Mouse (Mus musculus): ENCODE measurements around the gene Ube2v1. TPM values are rescaled to one million over a fixed set of nuclear protein-coding genes. Genes with fewer than 3 reads are reported as not detected.
"Not testable (repeated sequence)": the region's sequence is repeated elsewhere in the genome, so short reads cannot be mapped to it uniquely, and the experiment has no call there.

Ube2v1 gene
- polyA plus RNA-seq, 1 experiment from 2014 or later, result 299 TPM

DNA sequence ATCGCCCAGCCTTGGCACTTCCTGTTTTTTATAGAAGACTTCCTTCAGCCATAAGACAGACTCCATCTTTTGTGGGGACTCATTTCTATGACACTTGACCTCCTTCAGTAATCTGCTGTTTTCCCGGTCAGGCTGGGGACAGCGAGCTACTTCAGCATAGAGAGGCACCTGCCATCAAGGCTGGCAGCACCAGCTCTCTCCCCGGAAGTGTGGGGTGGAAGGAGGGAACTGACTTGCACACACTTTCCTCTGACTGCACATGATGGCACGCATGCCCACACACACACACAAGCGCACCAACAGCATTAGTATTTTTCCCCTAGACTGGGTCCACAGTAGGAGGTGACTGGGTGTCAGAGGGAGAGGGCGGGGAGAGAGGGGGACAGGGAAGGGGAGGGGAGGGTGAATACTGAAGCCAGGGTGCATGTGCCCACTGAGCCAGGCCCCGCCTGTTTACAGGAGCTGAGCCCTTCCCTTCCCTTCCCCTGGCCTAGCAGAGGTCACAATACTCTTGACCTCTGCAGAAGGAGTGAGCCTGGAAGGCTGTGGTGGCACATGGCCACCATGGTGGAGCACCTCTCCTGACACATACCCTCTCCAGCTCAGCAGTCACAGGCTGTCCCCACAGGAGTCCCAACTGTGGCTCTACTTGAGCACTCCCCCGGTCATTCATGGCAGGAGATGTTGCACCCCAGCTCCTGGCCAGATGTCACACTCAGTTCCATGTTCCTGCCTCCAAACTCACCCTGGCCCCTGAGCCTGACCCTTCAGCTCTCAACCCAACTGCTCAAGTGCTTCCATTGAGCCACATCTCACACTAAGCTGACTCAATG, 10.4 kb downstream of the Ube2v1 start:
- WGBS, result 82% methylated on average over 9 of the region's 9 CpGs
- Histone ChIP-seq H3K36me3 (ENCODE audit: control insufficient read depth, insufficient read depth, low read length) (peaks cover 11% of the 10 kb centered on the region), H3K4me3 (replicated peaks; ENCODE audit: low read depth, low read length) (no peak overlapping the region), H3K27me3 (ENCODE audit: control insufficient read depth, insufficient read depth, low read length) (no peaks in the 10 kb centered on the region), H3K9me3 (ENCODE audit: control insufficient read depth, low read length) (no peaks in the 10 kb centered on the region), H3K4me2 (ENCODE audit: low read length) (no peak overlapping the region), H3K27ac (replicated peaks; ENCODE audit: low read depth, low read length) (no peak overlapping the region), H3K4me1 (ENCODE audit: control insufficient read depth, insufficient read depth, low read length) (0 out of 2 replicates have a peak, but pooled peaks cover 6% of the 10 kb centered on the region), H3K9ac (replicated peaks; ENCODE audit: low read length) (no peak overlapping the region)
- ATAC-seq (ENCODE audit: low FRiP score, low TSS enrichment) (no peak), DNase-seq (no peak)

DNA sequence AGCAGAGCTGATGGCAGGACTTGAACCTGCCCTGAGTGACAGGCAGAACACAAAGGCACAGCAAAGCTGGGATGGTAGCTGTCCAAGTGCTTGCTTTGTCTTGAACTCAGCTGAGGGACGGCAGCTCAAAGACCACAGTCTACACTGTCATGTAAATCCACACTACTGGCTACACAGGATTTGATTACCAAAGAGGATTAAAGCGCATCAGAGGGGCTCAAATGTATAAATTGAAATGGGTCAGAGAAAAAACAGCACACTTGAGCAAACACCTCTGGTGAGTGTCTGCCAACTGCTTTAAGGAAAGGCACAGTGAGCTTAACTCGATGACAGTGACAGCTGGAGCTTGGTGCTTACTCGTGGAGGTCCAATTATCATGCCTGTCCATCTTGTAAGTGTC, 14.4 kb downstream of the Ube2v1 start:
- Histone ChIP-seq H3K4me2 (ENCODE audit: low read length) (no peak overlapping the region), H3K9ac (replicated peaks; ENCODE audit: low read length) (no peak overlapping the region), H3K4me3 (replicated peaks; ENCODE audit: low read depth, low read length) (no peak overlapping the region), H3K36me3 (ENCODE audit: control insufficient read depth, insufficient read depth, low read length) (peaks cover 40% of the 10 kb centered on the region), H3K27ac (replicated peaks; ENCODE audit: low read depth, low read length) (peak overlapping the region; percentile 26; the same call in 1 of the 2 replicates), H3K4me1 (ENCODE audit: control insufficient read depth, insufficient read depth, low read length) (0 out of 2 replicates have a peak, but pooled peaks cover 6% of the 10 kb centered on the region), H3K27me3 (ENCODE audit: control insufficient read depth, insufficient read depth, low read length) (no peaks in the 10 kb centered on the region), H3K9me3 (ENCODE audit: control insufficient read depth, low read length) (no peaks in the 10 kb centered on the region)
- no peak for DNase-seq
- no peak for ATAC-seq (ENCODE audit: low FRiP score, low TSS enrichment)
- 16% methylated on average over 4 of the region's 4 CpGs for WGBS

DNA sequence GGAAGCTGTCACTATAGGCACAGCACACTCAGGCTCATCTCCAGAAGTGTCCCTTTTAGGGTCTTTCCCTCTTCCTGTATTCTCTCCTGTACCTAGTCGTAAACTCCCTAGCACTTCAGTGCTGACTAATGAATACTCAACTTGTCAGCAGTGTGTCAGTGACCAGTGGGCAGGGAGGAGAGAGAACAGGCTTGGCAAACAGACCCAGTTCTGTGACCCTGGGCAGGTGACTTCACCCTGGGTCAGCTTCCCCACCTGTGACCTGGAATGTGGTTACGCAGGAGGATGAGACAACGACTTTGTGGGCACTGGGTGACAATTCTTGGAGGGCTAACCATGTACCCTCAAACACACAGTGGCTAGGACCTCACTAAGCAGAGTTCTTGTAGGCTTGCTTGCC, 14.9 kb downstream of the Ube2v1 start:
- Histone ChIP-seq H3K27me3 (ENCODE audit: control insufficient read depth, insufficient read depth, low read length) (no peaks in the 10 kb centered on the region), H3K4me1 (ENCODE audit: control insufficient read depth, insufficient read depth, low read length) (0 out of 2 replicates have a peak, but pooled peaks cover 6% of the 10 kb centered on the region), H3K27ac (replicated peaks; ENCODE audit: low read depth, low read length) (peak overlapping the region; percentile 26; the same call in 1 of the 2 replicates), H3K4me3 (replicated peaks; ENCODE audit: low read depth, low read length) (no peak overlapping the region), H3K9me3 (ENCODE audit: control insufficient read depth, low read length) (no peaks in the 10 kb centered on the region), H3K4me2 (ENCODE audit: low read length) (no peak overlapping the region), H3K9ac (replicated peaks; ENCODE audit: low read length) (no peak overlapping the region), H3K36me3 (ENCODE audit: control insufficient read depth, insufficient read depth, low read length) (peaks cover 41% of the 10 kb centered on the region)
- 97% methylated on average over 3 of the region's 3 CpGs for WGBS
- no peak for ATAC-seq (ENCODE audit: low FRiP score, low TSS enrichment)
- no peak for DNase-seq

DNA sequence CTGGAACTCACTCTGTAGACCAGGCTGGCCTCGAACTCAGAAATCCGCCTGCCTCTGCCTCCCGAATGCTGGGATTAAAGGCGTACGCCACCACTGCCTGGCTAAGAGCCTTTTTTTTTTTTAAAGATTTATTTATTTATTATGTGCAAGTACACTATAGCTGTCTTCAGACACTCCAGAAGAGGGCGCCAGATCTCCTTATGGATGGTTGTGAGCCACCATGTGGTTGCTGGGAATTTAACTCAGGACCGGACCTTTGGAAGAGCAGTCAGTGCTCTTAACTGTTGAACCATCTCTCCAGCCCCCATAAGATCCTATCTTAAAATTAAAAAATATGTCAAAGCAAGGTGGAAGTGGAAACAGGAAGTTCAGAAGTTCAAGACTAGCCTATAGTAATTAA, 18.6 kb downstream of the Ube2v1 start:
- H3K4me3 ChIP-seq (replicated peaks; ENCODE audit: low read depth, low read length); H3K9ac ChIP-seq (replicated peaks; ENCODE audit: low read length); H3K27ac ChIP-seq (replicated peaks; ENCODE audit: low read depth, low read length); DNase-seq; H3K9me3 ChIP-seq (ENCODE audit: control insufficient read depth, low read length); ATAC-seq (ENCODE audit: low FRiP score, low TSS enrichment); H3K27me3 ChIP-seq (ENCODE audit: control insufficient read depth, insufficient read depth, low read length); H3K4me1 ChIP-seq (ENCODE audit: control insufficient read depth, insufficient read depth, low read length); H3K4me2 ChIP-seq (ENCODE audit: low read length): not testable (repeated sequence)
- WGBS, result 92% methylated on average over 7 of the region's 7 CpGs
- peaks cover 61% of the 10 kb centered on the region for H3K36me3 ChIP-seq (ENCODE audit: control insufficient read depth, insufficient read depth, low read length)

DNA sequence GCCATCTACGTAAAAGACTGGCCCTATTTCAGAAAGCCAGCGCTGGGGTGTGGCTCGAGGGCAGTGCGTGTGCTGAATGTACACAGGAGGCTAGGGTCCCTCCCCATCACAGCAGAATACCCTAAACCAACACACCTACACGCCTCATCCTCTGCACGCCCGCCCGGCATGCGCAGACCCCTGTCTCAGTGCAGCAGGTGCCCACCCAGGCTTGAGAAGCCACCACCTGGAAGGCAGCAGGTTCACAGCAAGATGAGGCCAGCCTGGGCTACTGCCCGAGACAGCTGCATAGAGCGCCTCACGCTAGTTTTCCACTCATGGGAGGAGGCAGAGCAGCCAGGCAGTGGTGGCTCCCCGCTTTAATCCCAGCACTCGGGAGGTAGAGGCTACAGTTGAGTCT, 19.8 kb downstream of the Ube2v1 start:
- H3K4me2 ChIP-seq (ENCODE audit: low read length), result no peak overlapping the region
- no peak overlapping the region for H3K4me3 ChIP-seq (replicated peaks; ENCODE audit: low read depth, low read length)
- DNase-seq (no peak), ATAC-seq (ENCODE audit: low FRiP score, low TSS enrichment) (no peak)
- no peak overlapping the region for H3K27ac ChIP-seq (replicated peaks; ENCODE audit: low read depth, low read length)
- no peaks in the 10 kb centered on the region for H3K9me3 ChIP-seq (ENCODE audit: control insufficient read depth, low read length)
- 95% methylated on average over 14 of the region's 14 CpGs for WGBS
- H3K9ac ChIP-seq (replicated peaks; ENCODE audit: low read length), result no peak overlapping the region
- 0 out of 2 replicates have a peak, but pooled peaks cover 1% of the 10 kb centered on the region for H3K4me1 ChIP-seq (ENCODE audit: control insufficient read depth, insufficient read depth, low read length)
- H3K36me3 ChIP-seq (ENCODE audit: control insufficient read depth, insufficient read depth, low read length), result peaks cover 62% of the 10 kb centered on the region
- no peaks in the 10 kb centered on the region for H3K27me3 ChIP-seq (ENCODE audit: control insufficient read depth, insufficient read depth, low read length)

DNA sequence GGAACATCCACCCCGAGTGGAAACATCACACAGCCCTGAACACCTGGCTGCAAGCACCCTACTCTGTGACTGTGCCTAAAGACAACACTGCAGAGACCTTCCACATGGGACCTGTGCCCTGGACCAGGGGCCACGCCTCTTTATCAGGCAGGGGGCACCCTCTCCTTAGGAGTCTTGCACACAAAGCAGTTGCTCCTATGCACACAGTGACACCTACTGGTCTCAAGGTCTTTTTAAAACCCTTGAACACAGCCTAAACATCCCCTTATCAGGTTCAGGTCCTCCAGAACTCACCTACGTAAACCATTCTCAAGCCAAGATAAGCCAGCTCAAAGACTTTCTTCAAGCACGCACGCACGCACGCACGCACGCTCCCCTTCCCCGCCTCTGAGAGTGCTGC, 20.6 kb downstream of the Ube2v1 start:
- no peak overlapping the region for H3K9ac ChIP-seq (replicated peaks; ENCODE audit: low read length)
- H3K4me3 ChIP-seq (replicated peaks; ENCODE audit: low read depth, low read length), result no peak overlapping the region
- no peaks in the 10 kb centered on the region for H3K27me3 ChIP-seq (ENCODE audit: control insufficient read depth, insufficient read depth, low read length)
- H3K27ac ChIP-seq (replicated peaks; ENCODE audit: low read depth, low read length), result no peak overlapping the region
- no peak overlapping the region for H3K4me2 ChIP-seq (ENCODE audit: low read length)
- no peak for DNase-seq
- H3K4me1 ChIP-seq (ENCODE audit: control insufficient read depth, insufficient read depth, low read length), result no peaks in the 10 kb centered on the region
- no peak for ATAC-seq (ENCODE audit: low FRiP score, low TSS enrichment)
- H3K36me3 ChIP-seq (ENCODE audit: control insufficient read depth, insufficient read depth, low read length), result peaks cover 58% of the 10 kb centered on the region
- 96% methylated on average over 10 of the region's 10 CpGs for WGBS
- H3K9me3 ChIP-seq (ENCODE audit: control insufficient read depth, low read length), result no peaks in the 10 kb centered on the region

DNA sequence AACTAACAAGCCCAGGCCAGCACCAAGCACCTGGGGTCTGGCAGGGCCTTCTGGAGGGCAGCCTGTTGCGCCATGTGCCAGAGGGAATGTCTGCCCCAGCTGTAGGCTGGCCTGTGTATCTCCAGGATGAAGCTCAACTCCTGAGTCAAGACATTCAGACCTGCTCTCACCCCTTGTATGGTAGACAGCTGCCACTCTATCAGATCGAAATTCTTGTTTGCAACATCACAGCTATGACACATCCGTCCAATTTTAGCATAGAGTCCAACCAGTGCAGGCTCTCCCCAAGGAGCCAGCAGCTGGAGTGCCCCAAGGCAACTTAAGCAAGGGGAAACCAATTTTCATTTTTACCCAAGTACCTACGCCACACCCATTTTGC, 25.2 kb downstream of the Ube2v1 start:
- Histone ChIP-seq H3K9ac (replicated peaks; ENCODE audit: low read length) (no peak overlapping the region), H3K4me1 (ENCODE audit: control insufficient read depth, insufficient read depth, low read length) (no peaks in the 10 kb centered on the region), H3K4me3 (replicated peaks; ENCODE audit: low read depth, low read length) (no peak overlapping the region), H3K36me3 (ENCODE audit: control insufficient read depth, insufficient read depth, low read length) (peaks cover 30% of the 10 kb centered on the region), H3K27ac (replicated peaks; ENCODE audit: low read depth, low read length) (no peak overlapping the region), H3K4me2 (ENCODE audit: low read length) (no peak overlapping the region), H3K27me3 (ENCODE audit: control insufficient read depth, insufficient read depth, low read length) (no peaks in the 10 kb centered on the region), H3K9me3 (ENCODE audit: control insufficient read depth, low read length) (no peaks in the 10 kb centered on the region)
- DNase-seq, result no peak
- 96% methylated on average over 4 of the region's 4 CpGs for WGBS
- no peak for ATAC-seq (ENCODE audit: low FRiP score, low TSS enrichment)

DNA sequence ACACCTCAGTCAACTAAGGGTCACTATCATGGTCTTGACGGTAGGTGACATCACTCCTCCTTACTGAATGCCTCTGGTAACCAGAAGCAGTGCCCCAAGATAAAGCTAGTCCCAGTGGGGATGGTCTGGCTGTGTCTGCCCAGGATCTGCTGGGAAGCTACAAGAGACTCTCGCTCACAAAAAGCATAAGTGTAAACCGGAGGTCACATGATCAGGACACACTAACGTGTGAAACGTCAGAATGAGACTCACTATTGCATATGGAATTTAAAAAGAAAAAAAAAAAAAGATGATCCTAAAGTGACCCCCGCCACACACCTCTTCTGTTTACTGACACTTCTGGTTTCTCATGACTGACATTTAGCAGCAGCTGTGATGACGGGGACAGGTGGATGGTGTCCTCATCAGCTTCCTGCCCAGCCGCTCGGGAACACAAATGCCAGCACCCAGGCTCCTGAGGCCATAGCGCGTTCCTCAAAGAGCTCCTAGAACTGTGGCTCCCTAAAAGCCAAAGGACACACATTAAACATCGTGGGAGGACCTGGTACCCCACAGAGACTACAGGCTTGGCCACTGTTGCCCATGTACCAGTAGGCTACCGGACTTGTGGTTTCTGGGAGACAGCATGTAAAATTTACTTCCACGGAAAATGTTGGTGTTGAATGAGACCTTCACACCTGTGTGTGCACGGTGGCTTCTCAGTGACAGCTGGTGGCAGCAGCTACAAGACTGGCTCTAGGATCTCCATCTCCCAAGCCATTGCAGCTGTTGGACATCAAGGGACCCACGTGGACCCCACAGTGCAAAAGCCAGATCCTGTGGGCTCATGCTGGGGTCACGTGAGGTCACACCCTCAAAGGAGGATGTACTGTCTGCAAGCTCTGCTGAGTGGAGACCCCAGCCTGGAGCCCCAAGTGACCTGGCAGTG, 25.8 kb downstream of the Ube2v1 start:
- H3K9me3 ChIP-seq (ENCODE audit: control insufficient read depth, low read length), result no peaks in the 10 kb centered on the region
- H3K36me3 ChIP-seq (ENCODE audit: control insufficient read depth, insufficient read depth, low read length), result peaks cover 28% of the 10 kb centered on the region
- no peaks in the 10 kb centered on the region for H3K4me1 ChIP-seq (ENCODE audit: control insufficient read depth, insufficient read depth, low read length)
- ATAC-seq (ENCODE audit: low FRiP score, low TSS enrichment), result no peak
- H3K4me2 ChIP-seq (ENCODE audit: low read length), result no peak overlapping the region
- no peaks in the 10 kb centered on the region for H3K27me3 ChIP-seq (ENCODE audit: control insufficient read depth, insufficient read depth, low read length)
- no peak overlapping the region for H3K9ac ChIP-seq (replicated peaks; ENCODE audit: low read length)
- 78% methylated on average over 17 of the region's 17 CpGs for WGBS
- DNase-seq, result no peak
- H3K4me3 ChIP-seq (replicated peaks; ENCODE audit: low read depth, low read length), result no peak overlapping the region
- no peak overlapping the region for H3K27ac ChIP-seq (replicated peaks; ENCODE audit: low read depth, low read length)
